Mouse (Mus musculus) small intestine, adult 2 months (tissue): ENCODE measurements around the gene Cox19.

ENCODE experiments used
- CTCF ChIP-seq: fragments of 200-500 bp; IDR thresholded peaks from 2 replicates; pipeline ENCODE4 v1.5.1; 2012; ENCODE audit warnings: low read depth, mild to moderate bottlenecking, control low read depth, inconsistent platforms, low read length, moderate library complexity, mixed read lengths; ENCODE audit not compliant: insufficient replicate concordance, insufficient read length; ENCODE audit errors: extremely low read depth
- POLR2A ChIP-seq: fragments of 200-500 bp; IDR thresholded peaks from 2 replicates; pipeline ENCODE4 v1.6.1; 2012; ENCODE audit warnings: low read depth, mild to moderate bottlenecking, control low read depth, inconsistent platforms, low read length, moderate library complexity

GRCm38 (mm10) chr5:139394399-139394798 is 43.2 kb upstream of the Cox19 start:
- TF ChIP-seq CTCF (no peak), POLR2A (no peak)
